Mouse (Mus musculus): Measurements from ENCODE around the gene Tmem92. TPM values are rescaled to one million over a fixed set of nuclear protein-coding genes. Genes with fewer than 3 reads are reported as not detected.

Gene Tmem92
- total and polyA plus RNA-seq, 3 experiments = not detected

GRCm38 (mm10) chr11:94760799-94761198, 21.7 kb downstream of the Tmem92 start:
- H3K36me3 ChIP-seq (ENCODE audit: control insufficient read depth, insufficient read depth, low read length) = no peaks in the 10 kb centered on the region
- DNase-seq = no peak
- 62% methylated on average over 7 of the region's 7 CpGs for WGBS
- H3K9ac ChIP-seq (ENCODE audit: low read depth, low read length) = no peak overlapping the region
- H3K27me3 ChIP-seq (ENCODE audit: control insufficient read depth, insufficient read depth, low read length) = no peaks in the 10 kb centered on the region
- intact Hi-C loops (cut with DNase I) = no loop called here
- no peaks in the 10 kb centered on the region for H3K79me2 ChIP-seq (replicated peaks; ENCODE audit: control insufficient read depth, insufficient read depth, low read length)
- no peak overlapping the region for H3K4me3 ChIP-seq
- TF ChIP-seq EP300 (IDR thresholded peaks at IDR 0.05; ENCODE audit: insufficient read depth, low read depth, low read length) = no peak
- no peak for TF ChIP-seq POLR2A (IDR thresholded peaks at IDR 0.05; ENCODE audit: insufficient read depth, low read depth, low read length)
- TF ChIP-seq CTCF (IDR thresholded peaks at IDR 0.05) = no peak
- H3K27ac ChIP-seq = no peak overlapping the region
- H3K4me1 ChIP-seq (ENCODE audit: control insufficient read depth, insufficient read depth, low read length) = no peaks in the 10 kb centered on the region

- TF ChIP-seq EP300 (IDR thresholded peaks at IDR 0.05; ENCODE audit: insufficient read depth, low read depth, low read length) (no peak), CTCF (IDR thresholded peaks at IDR 0.05) (no peak), POLR2A (IDR thresholded peaks at IDR 0.05; ENCODE audit: insufficient read depth, low read depth, low read length) (no peak)
- H3K27ac ChIP-seq = no peak overlapping the region
- DNase-seq = no peak
- WGBS = 47% methylated on average over 3 of the region's 3 CpGs
- no peaks in the 10 kb centered on the region for H3K79me2 ChIP-seq (replicated peaks; ENCODE audit: control insufficient read depth, insufficient read depth, low read length)
- H3K4me3 ChIP-seq = no peak overlapping the region
- H3K27me3 ChIP-seq (ENCODE audit: control insufficient read depth, insufficient read depth, low read length) = no peaks in the 10 kb centered on the region
- no peaks in the 10 kb centered on the region for H3K36me3 ChIP-seq (ENCODE audit: control insufficient read depth, insufficient read depth, low read length)
- H3K9ac ChIP-seq (ENCODE audit: low read depth, low read length) = no peak overlapping the region
- intact Hi-C loops (cut with DNase I) = no loop called here
- H3K4me1 ChIP-seq (ENCODE audit: control insufficient read depth, insufficient read depth, low read length) = no peaks in the 10 kb centered on the region
Observed at GRCm38 (mm10) chr11:94760364-94760763, 22.1 kb downstream of the Tmem92 start.

DNA sequence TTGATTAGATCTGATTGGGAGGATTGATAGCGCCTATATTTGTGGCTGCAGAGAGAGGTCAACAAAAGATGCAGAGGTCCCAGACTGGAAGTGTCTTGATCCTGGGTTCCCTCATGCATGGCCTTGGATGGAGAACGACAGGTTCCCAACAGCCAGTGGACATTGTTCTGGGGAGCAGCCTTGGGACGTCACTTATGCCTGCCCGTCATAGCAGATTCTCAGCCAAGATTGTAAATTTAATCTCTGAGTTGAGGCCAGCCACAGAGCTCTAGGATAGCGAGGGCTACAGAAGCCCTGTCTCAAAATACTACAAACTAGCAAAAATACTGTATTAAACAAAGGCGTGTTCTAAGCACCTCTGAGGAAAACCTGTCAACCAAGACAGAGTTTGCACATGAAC, 22.6 kb downstream of the Tmem92 start:
- no peak overlapping the region for H3K9ac ChIP-seq (ENCODE audit: low read depth, low read length)

DNA sequence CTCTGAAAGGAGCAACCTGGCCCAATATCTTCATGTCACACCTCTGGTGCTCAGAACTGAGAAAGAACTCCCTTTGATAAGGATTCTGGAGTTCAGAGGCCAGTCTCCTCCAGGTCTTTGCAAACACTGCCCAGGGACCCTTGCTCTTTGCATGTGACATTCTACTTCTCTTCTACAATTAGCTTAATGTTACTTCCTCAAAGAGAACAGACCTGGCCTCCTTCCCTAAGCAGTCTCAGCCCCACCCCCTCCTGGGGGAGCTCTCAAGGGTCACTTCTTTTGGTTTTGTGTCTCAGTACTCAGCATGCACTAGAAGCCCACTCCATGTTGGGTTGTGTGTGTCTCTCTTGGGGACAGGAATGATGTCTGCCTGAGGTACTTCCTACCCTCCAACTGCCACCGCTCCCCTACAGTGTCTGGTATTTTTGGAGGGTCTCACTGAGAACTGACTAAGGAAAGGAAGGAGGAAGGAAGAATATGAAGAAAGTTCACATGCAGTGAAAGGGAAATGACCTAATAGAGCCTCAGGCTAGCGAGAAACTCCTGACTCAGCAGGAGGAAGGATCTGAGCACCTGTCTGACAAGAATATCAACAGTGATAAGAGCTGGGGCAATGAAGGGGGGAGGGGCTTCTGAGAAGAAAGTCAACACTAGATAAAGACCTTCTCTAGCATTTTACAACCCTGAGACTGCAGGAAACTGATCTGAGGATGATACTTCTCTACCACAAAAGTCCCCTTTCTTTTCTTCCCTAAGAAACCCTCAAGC, 29.4 kb downstream of the Tmem92 start:
- Histone ChIP-seq H3K36me3 (ENCODE audit: control insufficient read depth, insufficient read depth, low read length) (no peaks in the 10 kb centered on the region), H3K4me1 (ENCODE audit: control insufficient read depth, insufficient read depth, low read length) (no peaks in the 10 kb centered on the region), H3K27me3 (ENCODE audit: control insufficient read depth, insufficient read depth, low read length) (0 out of 2 replicates have a peak, but pooled peaks cover 1% of the 10 kb centered on the region), H3K79me2 (replicated peaks; ENCODE audit: control insufficient read depth, insufficient read depth, low read length) (no peaks in the 10 kb centered on the region), H3K27ac (no peak overlapping the region), H3K4me3 (no peak overlapping the region), H3K9ac (ENCODE audit: low read depth, low read length) (no peak overlapping the region)
- 20% methylated on average over 2 of the region's 2 CpGs for WGBS
- TF ChIP-seq EP300 (IDR thresholded peaks at IDR 0.05; ENCODE audit: insufficient read depth, low read depth, low read length) = no peak
- no peak for TF ChIP-seq CTCF (IDR thresholded peaks at IDR 0.05)
- no peak for TF ChIP-seq POLR2A (IDR thresholded peaks at IDR 0.05; ENCODE audit: insufficient read depth, low read depth, low read length)
- no peak for DNase-seq
- intact Hi-C loops (cut with DNase I) = no loop called here

More for the DNA sequence above, 22.6 kb downstream of the Tmem92 start:
- intact Hi-C loops (cut with DNase I) = no loop called here
- Histone ChIP-seq H3K36me3 (ENCODE audit: control insufficient read depth, insufficient read depth, low read length) (no peaks in the 10 kb centered on the region), H3K4me1 (ENCODE audit: control insufficient read depth, insufficient read depth, low read length) (no peaks in the 10 kb centered on the region), H3K79me2 (replicated peaks; ENCODE audit: control insufficient read depth, insufficient read depth, low read length) (no peaks in the 10 kb centered on the region), H3K27ac (no peak overlapping the region), H3K4me3 (no peak overlapping the region), H3K27me3 (ENCODE audit: control insufficient read depth, insufficient read depth, low read length) (no peaks in the 10 kb centered on the region)
- 79% methylated on average over 6 of the region's 6 CpGs for WGBS
- no peak for DNase-seq
- TF ChIP-seq EP300 (IDR thresholded peaks at IDR 0.05; ENCODE audit: insufficient read depth, low read depth, low read length) (no peak), CTCF (IDR thresholded peaks at IDR 0.05) (no peak), POLR2A (IDR thresholded peaks at IDR 0.05; ENCODE audit: insufficient read depth, low read depth, low read length) (no peak)

- Histone ChIP-seq H3K4me1 (ENCODE audit: control insufficient read depth, insufficient read depth, low read length) (no peaks in the 10 kb centered on the region), H3K9ac (ENCODE audit: low read depth, low read length) (no peak within 1 kb of the TSS), H3K4me3 (no peak within 1 kb of the TSS), H3K36me3 (ENCODE audit: control insufficient read depth, insufficient read depth, low read length) (no peaks in the 10 kb centered on the region), H3K79me2 (replicated peaks; ENCODE audit: control insufficient read depth, insufficient read depth, low read length) (no peaks in the 10 kb centered on the region), H3K27me3 (ENCODE audit: control insufficient read depth, insufficient read depth, low read length) (peaks cover 2% of the 10 kb centered on the region; the same call in 1 of the 2 replicates), H3K27ac (no peak within 1 kb of the TSS)
- 68% methylated on average over 29 of the region's 29 CpGs for WGBS
- no peak for TF ChIP-seq CTCF (IDR thresholded peaks at IDR 0.05)
- no peak for TF ChIP-seq EP300 (IDR thresholded peaks at IDR 0.05; ENCODE audit: insufficient read depth, low read depth, low read length)
- TF ChIP-seq POLR2A (IDR thresholded peaks at IDR 0.05; ENCODE audit: insufficient read depth, low read depth, low read length) = no peak
- no peak for DNase-seq
- intact Hi-C loops (cut with DNase I) = no loop called here
Observed at GRCm38 (mm10) chr11:94741732-94742272, 40.7 kb downstream of the Tmem92 start, which contains the start of gene Cdc34b. TSS of gene Cdc34b (plus strand) at chr11:94741782.

- Histone ChIP-seq H3K79me2 (replicated peaks; ENCODE audit: control insufficient read depth, insufficient read depth, low read length) (no peaks in the 10 kb centered on the region), H3K36me3 (ENCODE audit: control insufficient read depth, insufficient read depth, low read length) (no peaks in the 10 kb centered on the region), H3K9ac (ENCODE audit: low read depth, low read length) (no peak overlapping the region), H3K27ac (no peak overlapping the region), H3K4me3 (no peak overlapping the region), H3K27me3 (ENCODE audit: control insufficient read depth, insufficient read depth, low read length) (no peaks in the 10 kb centered on the region), H3K4me1 (ENCODE audit: control insufficient read depth, insufficient read depth, low read length) (no peaks in the 10 kb centered on the region)
- no peak for DNase-seq
- WGBS = 73% methylated on average over 2 of the region's 2 CpGs
- TF ChIP-seq EP300 (IDR thresholded peaks at IDR 0.05; ENCODE audit: insufficient read depth, low read depth, low read length) (no peak), POLR2A (IDR thresholded peaks at IDR 0.05; ENCODE audit: insufficient read depth, low read depth, low read length) (no peak), CTCF (IDR thresholded peaks at IDR 0.05) (no peak)
- intact Hi-C loops (cut with DNase I) = no loop called here
Observed at GRCm38 (mm10) chr11:94735746-94736145, 46.8 kb downstream of the Tmem92 start.

Measured in heart, adult 2 months (tissue).